Mouse (Mus musculus): ENCODE results near the gene Mfsd11.
"Not testable (repeated sequence)": the region's sequence is repeated elsewhere in the genome, so short reads cannot be mapped to it uniquely, and the experiment has no call there.

The Mfsd11 gene

GRCm38 (mm10) chr11:116821057-116821940 is 30.9 kb upstream of the Mfsd11 start:
- no peak for DNase-seq (ENCODE audit: low read depth, low spot score)

- DNase-seq (ENCODE audit: low read depth, low spot score): no peak
These were observed 30.0 kb upstream of the Mfsd11 start for GRCm38 (mm10) chr11:116822215-116822614.

GRCm38 (mm10) chr11:116822626-116823025 is 29.6 kb upstream of the Mfsd11 start:
- no peak for DNase-seq (ENCODE audit: low read depth, low spot score)

DNA sequence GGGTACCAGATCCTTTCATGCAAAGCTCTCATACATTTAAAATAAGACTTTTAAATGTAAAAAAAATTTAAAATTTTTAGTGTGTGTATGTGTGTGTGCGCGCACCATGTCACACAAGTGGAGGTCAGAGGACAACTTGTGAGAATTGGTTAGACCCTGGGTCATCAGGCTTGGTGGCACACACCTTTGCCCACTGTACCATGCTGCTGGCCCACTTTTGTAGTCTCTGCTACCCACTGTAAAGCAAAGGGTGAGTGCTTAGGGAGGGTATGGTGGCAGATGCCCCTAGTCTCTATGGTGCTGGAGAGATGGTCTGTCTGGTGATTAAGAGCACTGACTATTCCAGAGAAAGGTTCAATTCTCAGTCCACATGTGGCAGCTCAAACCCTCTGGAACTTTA is 29.0 kb upstream of the Mfsd11 start:
- no peak for DNase-seq (ENCODE audit: low read depth, low spot score)

DNA sequence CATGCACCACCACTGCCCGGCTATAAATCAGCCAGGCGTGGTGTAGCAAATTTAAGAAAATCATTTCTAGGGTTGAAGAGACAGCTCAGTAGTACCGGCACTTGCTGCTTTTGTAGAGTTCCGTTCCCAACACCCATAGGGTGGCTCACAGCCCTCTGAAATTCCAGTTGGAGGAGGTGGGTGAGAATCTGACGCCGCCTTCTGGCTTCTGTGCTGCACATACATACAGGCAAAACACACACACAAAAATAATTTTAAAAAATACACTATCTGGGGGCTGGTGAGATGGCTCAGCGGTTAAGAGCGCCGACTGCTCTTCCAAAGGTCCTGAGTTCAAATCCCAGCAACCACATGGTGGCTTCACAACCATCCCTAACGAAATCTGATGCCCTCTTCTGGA is 28.4 kb upstream of the Mfsd11 start:
- not testable (repeated sequence) for DNase-seq (ENCODE audit: low read depth, low spot score)

DNA sequence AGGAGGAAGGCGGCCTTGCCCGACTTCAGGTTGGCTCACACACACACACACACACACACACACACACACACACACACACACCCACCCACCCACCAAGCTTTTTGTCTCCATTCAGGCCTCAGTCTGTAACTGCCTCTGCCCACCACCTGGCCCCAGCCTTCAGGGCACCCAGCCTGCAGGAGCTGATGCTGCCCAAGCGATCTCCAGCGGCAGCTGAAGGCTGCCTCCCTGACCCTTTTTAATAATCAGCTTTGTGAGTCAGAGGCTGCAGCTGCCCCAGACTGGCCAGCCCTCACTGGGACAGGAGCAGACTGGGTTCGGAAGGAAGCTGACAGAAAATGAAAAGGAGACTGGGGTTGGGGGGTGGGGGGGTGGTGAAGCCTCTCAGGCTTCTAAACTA is 27.0 kb upstream of the Mfsd11 start:
- no peak for DNase-seq (ENCODE audit: low read depth, low spot score)

DNA sequence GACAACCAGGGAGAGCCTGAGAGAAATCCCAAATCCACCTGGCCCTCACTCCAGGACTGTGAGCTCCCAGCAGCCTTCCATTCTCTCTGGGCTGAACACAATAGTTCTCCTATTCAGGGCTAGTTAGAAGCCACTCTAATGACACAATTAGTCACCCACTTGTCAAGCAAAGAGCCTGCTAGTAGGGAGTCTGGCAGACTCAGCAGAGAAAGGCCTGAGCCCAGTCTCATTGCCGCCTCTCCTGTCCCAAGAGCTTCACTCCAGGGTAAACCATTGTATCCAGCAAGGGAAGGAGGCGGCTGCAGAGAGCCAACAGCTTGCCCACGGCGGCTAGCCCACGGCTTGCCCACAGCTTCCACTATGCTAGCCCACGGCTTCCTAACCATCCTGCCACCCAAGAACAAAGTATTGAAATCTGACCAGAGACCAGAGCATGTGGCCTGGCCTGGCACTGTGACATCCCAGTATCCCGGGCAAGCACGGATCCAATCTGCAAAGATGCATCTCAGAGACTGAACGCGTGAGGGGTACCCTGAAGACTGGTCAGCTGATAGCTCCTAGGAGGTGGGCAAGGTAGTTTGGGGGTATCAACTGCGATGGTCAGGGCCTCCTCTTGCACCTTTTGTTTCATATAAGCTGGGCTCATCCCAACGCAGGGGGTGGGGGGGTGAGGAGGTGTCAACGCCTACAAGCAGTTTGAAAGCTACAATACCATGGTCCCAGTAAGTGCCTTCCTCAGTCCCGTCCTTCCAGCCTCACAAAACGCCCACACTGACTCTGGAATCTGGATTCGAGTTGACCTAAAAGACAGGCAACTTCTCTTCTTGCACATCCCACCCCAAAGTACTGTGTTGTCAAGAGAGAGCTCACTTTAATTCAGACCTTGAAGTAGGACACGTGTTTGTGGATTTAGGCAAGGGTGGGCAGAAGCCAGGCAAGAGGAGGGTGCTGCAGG is 25.4 kb upstream of the Mfsd11 start:
- no peak for DNase-seq (ENCODE audit: low read depth, low spot score)

- DNase-seq (ENCODE audit: low read depth, low spot score): peak; percentile 82
These were observed 24.6 kb upstream of the Mfsd11 start, which contains the start of gene Mxra7 for GRCm38 (mm10) chr11:116827534-116828165. TSS of gene Mxra7 (minus strand) at chr11:116828046.

DNA sequence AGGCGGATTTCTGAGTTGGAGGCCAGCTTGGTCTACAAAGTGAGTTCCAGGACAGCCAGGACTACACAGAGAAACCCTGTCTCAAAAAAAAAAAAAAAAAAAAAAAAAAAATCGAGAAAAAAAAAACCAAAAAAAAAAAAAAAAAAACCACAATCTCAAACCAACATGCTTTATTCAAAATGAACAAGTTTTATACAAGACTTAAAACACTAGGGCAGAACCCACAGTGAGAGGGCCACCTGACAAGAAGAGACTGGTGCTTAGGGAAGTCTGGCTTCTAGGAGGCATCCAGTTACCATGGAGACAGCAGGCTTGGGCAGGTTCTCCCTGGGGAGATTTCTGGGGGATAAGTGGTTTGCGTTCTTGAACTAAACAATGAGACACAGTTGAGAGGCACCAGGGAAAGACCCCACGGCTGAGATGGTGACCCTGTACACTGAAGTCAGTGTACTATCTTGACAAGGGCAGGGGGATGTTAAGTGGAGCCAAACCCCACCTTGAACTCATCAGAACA is 20.0 kb upstream of the Mfsd11 start:
- DNase-seq (ENCODE audit: low read depth, low spot score): no peak

- no peak for DNase-seq (ENCODE audit: low read depth, low spot score)
These were observed 17.3 kb upstream of the Mfsd11 start for GRCm38 (mm10) chr11:116834954-116835353.

- no peak for DNase-seq (ENCODE audit: low read depth, low spot score)
These were observed 16.0 kb upstream of the Mfsd11 start for GRCm38 (mm10) chr11:116836283-116836682.

GRCm38 (mm10) chr11:116837441-116837840 is 14.8 kb upstream of the Mfsd11 start:
- DNase-seq (ENCODE audit: low read depth, low spot score): no peak

DNA sequence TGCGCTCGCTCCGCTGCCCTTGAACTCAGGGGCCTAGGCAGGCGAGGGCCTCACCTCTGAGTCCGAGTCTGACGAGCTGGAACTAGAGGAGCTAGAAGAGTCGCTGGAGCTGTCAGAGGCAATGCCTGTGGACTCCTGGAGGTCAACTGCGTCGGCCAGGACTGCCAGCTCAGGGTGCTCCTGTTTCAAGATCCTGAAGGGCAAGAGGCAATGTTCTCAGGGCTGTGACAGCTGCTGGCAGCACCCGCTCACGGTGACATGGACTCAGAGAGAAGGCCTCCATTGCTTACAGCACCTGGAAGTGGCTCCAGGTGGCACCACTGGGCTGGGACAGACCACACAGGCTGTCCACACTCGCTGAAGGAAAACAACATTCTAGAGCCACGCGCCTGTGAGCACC is 13.3 kb upstream of the Mfsd11 start:
- no peak for DNase-seq (ENCODE audit: low read depth, low spot score)

- no peak for DNase-seq (ENCODE audit: low read depth, low spot score)
These were observed 12.6 kb upstream of the Mfsd11 start for GRCm38 (mm10) chr11:116839601-116840000.

DNA sequence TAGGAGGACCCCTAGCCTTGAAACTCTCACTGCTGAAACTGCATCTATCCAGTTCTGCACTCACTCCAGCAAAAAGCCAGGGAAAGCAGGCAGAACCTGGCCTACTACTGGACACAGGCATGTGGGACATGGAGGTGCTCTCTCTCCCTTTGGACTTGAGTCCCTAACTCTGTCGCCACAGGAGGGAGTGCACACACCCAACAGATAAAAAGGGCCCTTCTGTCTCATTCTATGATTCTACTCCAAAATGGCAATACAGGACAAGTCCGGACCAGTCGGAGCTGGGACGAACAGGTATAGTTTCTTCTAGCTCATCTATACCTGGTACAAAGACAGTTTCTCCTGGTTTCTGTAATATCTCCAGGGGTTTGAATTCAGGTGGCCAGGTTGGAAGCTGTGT is 11.5 kb upstream of the Mfsd11 start:
- DNase-seq (ENCODE audit: low read depth, low spot score): peak; percentile 67

GRCm38 (mm10) chr11:116842531-116843260 is 9.5 kb upstream of the Mfsd11 start:
- DNase-seq (ENCODE audit: low read depth, low spot score): peak; percentile 64

GRCm38 (mm10) chr11:116843261-116844233 is 8.7 kb upstream of the Mfsd11 start, which contains the start of the genes Mettl23 and Jmjd6:
TSS of gene Mettl23 (plus strand) at chr11:116843278.
TSS of gene Jmjd6 (minus strand) at chr11:116843449.
- DNase-seq (ENCODE audit: low read depth, low spot score): peak; percentile 99

- no peak for DNase-seq (ENCODE audit: low read depth, low spot score)
These were observed 5.6 kb upstream of the Mfsd11 start for GRCm38 (mm10) chr11:116846593-116847181.
